Mouse (Mus musculus) fat pad, adult 2 months (tissue): ENCODE data around the gene Zc3h8.

Source experiments
- DNase-seq: peaks from one replicate; pipeline ENCODE4 v3.0.0-alpha.2; 2011; ENCODE audit warnings: low read depth, low spot score; ENCODE audit errors: extremely low read depth

The Zc3h8 gene

GRCm38 (mm10) chr2:128892180-128892721 lies 51.6 kb downstream of the Zc3h8 start:
- no peak for DNase-seq

GRCm38 (mm10) chr2:128890661-128891335 lies 53.1 kb downstream of the Zc3h8 start:
- DNase-seq, result no peak

- DNase-seq, result no peak
Measured at GRCm38 (mm10) chr2:128887866-128888550, 55.9 kb downstream of the Zc3h8 start.

GRCm38 (mm10) chr2:128885225-128885811 lies 58.6 kb downstream of the Zc3h8 start:
- no peak for DNase-seq

GRCm38 (mm10) chr2:128881236-128881635 lies 62.6 kb downstream of the Zc3h8 start:
- no peak for DNase-seq
